Mouse (Mus musculus): ENCODE data around the gene Slc38a5.

The Slc38a5 gene

GRCm38 (mm10) chrX:8309302-8309701 is 38.4 kb downstream of the Slc38a5 start:
- DNase-seq (ENCODE audit: low read depth, low spot score): no peak

- peak; percentile 6 for DNase-seq (ENCODE audit: low read depth, low spot score)
Measured at GRCm38 (mm10) chrX:8314905-8315304, 44.0 kb downstream of the Slc38a5 start.

DNA sequence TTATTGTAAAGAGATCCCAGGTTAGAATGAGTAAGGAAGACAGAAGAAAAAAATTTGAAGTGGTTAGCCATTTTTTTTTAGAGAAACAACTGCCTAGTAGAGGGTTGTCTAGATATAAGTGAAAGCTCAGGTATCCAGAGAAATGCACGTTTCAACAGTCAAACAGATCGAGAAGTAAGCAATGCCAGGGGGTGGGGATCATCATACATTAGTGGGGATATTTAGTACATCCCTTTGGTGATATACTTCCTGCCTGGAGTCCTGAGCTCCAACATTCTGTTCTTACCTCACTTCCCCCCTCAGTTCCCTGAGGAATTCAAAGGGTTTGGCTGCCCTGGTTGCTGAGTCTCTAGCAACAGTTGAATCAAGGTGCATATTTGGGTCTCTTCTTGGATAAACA is 56.2 kb downstream of the Slc38a5 start, which contains the start of gene Ssxb10:
Gene Ssxb10 (plus strand): TSS at position 301 of the 400 bp plus-strand sequence.
- no peak for DNase-seq (ENCODE audit: low read depth, low spot score)

All from brain, adult 2 months (tissue).